Mouse (Mus musculus): Measurements from ENCODE around the gene Stap1.

The Stap1 gene

DNA sequence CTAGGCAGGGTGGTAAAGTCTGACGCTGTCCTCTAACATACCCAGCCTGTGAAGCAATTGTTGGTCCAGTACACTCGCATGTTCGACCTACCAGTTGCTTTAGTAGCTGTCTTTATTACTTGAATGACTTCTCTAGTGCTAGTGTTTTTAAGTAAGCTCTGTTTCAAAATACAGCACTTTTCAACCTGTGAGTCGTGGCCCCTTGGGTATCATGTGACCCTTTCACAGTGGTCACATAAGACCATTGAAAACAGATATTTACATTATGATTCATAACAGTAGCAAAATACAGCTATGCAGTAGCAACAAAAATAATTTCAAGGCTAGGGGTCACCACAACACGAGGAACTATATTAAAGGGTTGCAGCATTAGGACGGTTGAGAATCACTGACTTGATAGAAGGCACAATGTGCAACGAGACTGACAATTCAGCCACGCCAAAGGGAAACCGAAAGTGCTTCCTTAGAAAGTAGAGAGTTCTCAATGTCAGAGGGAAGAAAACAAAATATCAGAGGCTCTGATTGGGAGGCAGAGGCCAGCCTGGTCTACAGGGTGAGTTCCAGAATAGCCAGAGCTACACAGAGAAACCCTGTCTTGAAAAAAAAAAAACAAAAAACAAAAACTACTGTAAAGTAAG is 47.0 kb downstream of the Stap1 start:
- in situ Hi-C loops (cut with MboI; ENCODE audit: low sequenced_read_pairs) = no loop called here

- in situ Hi-C loops (cut with MboI; ENCODE audit: low sequenced_read_pairs) = no loop called here
Observed at GRCm38 (mm10) chr5:86128749-86129148, 57.2 kb downstream of the Stap1 start.

- in situ Hi-C loops (cut with MboI; ENCODE audit: low sequenced_read_pairs) = no loop called here
Observed at GRCm38 (mm10) chr5:86129828-86130227, 58.3 kb downstream of the Stap1 start.
